Mouse (Mus musculus): ENCODE data around the gene Spem1.

The Spem1 gene

DNA sequence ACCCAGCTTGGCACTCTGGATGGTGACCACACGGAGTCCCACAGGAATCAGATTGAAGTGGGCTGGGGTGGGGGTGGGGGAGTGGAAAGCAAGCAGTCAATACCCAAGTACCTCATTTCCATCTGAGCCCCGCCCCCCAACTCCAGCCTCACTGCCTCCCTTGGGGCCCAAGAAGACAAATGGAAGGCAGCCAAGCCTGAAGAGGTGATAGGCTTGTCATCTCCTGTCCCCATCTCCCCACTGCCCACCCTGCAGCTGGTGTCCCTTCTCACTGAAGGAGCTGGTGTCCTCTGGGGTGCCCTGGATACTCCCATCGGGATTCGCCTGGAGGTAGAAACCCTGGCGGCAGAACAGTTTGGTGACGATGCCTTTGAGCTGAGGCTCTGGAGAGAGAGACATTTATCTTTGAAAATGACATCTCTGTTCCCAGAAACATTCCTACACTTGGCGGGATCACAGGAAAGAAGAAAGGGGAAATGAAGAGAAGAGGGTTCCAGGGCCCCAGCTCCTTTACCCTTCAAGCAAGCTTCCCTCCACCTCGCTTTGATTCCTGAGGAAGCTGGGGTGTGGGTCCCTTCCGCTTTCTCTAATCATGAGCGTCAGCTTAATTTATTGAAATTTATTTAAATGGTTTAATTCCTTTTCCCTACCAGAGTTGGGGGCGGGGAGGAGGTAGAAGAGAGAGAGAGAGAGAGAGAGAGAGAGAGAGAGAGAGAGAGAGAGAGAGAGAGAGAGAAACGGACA is 22.4 kb downstream of the Spem1 start:
- DNase-seq, result no peak

GRCm38 (mm10) chr11:69797924-69798323 is 24.1 kb downstream of the Spem1 start:
- no peak for DNase-seq

GRCm38 (mm10) chr11:69795983-69796435 is 26.0 kb downstream of the Spem1 start:
- no peak for DNase-seq

DNA sequence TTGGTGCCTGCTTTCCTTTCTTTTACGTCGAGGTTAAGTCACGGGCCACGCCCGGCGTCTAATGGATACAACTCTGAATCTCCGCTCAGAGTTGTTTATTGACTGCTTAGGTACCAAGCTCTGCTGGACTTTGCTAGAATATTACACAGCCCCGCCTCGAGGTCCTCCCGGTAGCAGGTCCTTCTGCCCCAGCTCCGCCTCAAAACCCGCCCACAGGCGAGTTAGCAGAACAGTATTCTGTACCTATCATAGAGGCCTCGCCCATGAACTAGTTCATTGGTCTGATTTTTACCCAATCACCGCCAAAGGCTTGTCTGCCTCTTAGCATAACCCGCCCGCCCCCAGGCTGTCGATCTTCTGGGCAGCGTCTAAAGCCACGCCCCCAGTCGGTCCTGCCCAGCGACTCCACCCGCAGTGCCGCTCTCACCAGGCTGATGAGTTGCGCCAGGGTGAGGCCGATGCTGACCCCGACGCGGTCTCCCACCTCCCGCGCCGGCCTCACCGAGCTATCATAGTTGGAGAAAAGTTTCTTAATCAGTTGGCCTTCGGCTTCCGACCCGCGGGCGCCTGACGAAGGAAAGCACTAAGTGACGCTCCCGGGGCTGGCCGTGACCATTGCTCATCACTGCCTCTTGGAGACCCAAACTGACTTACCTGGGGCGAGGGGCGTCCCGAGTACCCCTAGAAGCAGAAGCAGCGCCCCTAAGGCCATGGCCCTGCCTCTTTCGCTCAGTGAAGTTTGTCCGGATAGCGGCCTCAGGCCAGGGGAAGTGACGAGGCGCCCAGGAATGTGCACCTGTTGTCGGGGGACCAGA is 26.6 kb downstream of the Spem1 start, which contains the start of gene Chrnb1:
Gene Chrnb1 (minus strand): TSS at position 776 of the 815 bp plus-strand sequence.
- DNase-seq, result peak; percentile 80

DNA sequence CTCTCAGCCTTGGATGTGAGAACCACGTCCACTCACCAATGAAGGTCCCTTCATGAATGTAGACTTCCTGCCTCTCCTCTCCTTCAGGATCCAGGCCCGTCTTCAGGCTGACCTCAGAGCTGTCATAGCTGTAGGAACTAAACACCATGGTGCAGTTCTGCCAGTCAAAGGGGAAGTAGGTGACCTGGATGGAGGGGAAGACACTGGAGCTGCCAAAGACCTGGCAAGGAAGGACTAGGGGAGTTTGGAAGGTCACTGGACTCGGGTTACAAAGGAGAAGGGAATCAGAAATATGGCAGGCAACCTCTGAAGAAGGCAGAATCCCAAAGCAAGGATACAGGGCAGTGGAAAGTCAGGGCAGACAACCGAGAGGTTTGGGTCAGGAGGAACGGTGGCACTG is 28.6 kb downstream of the Spem1 start:
- DNase-seq, result no peak

DNA sequence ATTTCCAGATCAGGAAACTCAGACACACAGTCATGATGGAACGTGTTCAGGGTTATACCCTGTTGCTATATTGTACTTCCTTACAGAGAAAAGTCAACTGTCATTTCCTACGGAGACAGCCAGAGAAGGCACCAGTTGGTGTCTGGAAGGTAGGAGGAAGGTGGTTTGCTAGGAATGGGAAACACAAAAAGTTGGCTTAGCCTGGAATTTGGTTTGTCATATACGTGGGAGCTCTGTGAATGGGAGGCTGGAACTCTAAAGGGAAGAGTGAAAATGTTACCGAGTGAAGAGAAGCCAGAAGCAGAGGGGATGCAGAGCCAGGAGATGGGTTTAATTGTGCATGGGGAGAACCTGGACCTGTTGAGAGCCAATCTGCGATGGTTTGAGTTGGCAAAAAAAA is 30.6 kb downstream of the Spem1 start:
- no peak for DNase-seq

GRCm38 (mm10) chr11:69789431-69789830 is 32.5 kb downstream of the Spem1 start:
- no peak for DNase-seq

DNA sequence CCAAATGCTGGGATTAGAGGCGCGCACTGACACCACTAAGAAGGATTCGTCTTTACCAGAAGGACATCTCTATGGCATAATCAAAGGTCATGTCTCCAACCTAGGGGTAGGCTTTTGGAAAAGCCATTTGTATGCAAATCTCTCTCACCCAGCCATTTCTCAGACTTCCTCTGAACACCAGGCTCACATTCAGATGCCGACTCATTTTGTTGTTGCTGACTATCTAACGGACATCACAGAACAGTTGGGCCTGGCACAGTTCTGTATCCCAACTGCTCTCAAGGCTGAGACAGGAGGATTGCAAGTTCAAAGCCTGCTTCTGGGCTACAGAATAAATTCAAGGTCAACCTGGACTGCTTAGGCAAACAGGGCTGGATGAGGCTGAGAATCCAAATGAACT is 34.7 kb downstream of the Spem1 start:
- no peak for DNase-seq

DNA sequence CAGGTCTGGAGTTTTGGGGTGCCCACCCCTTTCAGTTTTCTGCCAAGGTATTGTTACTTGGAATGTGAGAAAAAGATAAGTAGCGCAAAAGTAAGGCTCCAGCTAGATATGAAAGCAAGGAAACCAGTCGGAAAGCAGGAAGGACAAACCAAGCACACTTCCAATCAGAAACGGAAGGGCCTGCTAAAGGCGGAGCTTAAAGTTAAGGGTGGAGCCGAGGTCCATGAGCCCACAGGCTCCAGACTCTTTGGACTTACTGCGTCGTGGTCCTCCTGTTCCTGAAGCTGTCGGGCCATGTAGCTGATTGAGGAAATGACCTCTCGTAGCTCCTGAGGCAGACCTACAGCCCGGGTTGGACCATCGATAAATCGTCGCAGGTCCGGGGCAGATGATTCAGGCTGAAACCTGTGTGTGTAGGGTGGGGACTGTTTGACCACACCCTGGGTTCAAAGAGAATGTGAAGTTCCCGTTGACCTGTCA is 37.1 kb downstream of the Spem1 start:
- DNase-seq, result no peak

DNA sequence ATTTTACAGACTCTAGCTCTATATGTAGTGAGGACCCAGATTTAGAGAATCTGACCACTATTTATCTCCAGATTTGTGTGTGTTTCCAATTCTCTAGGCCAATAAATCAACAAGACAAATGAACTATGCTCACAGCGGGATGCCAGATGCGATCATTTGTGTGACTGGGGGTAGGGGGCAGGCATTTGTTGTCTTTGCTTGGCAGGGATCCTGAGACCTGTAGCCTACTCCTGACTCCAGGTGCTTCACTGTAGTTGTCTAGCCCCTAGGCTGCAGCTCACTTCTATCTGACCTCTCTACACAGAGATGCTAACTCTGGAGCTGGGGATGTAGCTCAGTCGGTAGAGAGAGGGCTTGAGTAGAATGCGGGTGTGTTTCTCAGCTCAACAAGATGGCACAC is 40.2 kb downstream of the Spem1 start:
- no peak for DNase-seq

DNA sequence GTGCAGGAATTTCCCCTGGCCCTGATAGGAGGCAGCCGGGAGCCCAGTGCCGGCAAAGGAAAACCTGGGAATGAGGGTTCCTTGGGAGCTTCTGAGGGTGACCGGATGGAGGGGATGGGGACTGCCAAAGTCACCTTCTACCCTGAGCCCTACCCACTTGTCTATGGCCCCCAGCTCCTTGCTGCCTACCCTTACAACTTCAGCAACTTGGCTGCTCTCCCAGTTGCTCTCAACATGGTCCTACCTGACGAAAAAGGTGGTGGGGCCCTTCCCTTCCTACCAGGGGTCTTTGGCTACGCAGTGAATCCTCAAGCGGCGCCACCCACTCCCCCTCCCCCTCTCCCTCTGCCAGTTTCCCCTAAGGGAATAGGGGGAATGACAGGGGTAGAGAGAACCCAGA is 43.0 kb downstream of the Spem1 start:
- DNase-seq, result no peak

- no peak for DNase-seq
Measured at GRCm38 (mm10) chr11:69778258-69778982, 43.6 kb downstream of the Spem1 start.

DNA sequence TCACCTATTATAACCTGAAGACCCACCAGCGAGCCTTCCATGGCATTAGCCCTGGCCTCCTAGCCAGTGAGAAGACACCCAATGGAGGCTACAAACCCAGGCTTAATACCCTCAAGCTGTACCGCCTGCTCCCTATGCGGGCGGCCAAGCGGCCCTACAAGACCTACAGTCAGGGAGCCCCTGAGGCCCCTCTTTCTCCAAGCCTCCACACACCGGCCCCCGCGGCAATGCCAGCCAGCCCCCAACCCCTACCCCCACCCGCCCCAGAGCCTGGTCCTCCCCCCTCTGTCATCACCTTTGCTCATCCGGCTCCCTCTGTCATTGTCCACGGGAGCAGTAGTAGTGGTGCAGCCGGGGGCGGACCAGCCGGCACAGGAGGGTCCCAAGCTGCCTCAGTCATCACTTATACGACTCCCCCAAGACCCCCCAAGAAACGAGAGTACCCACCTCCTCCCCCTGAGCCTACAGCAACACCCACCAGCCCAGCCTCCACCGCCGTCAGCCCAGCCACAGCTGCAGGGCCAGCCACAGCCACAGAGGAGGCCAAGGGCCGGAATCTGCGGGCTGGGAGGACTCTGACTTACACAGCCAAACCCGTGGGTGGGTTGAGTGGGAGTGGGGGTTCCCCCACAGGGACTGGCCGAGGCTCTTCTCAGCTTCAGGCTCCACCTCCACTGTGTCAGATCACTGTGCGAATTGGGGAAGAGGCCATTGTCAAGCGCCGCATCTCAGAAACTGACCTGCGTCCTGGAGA is 44.3 kb downstream of the Spem1 start:
- no peak for DNase-seq

DNA sequence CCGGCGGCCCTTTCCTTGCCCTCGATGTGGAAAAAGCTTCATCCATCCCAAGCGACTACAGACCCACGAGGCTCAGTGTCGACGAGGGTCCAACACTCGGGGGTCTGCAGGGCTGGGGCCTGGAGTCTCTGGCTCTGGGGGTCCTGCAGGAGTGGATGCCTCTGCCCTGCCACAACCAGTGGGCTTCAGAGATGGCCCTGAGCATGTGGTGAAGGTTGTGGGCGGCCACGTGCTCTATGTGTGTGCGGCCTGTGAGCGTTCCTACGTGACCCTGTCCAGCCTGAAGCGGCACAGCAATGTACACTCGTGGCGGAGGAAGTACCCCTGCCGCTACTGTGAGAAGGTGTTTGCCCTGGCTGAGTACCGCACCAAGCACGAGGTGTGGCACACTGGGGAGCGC is 45.5 kb downstream of the Spem1 start:
- DNase-seq, result no peak

DNA sequence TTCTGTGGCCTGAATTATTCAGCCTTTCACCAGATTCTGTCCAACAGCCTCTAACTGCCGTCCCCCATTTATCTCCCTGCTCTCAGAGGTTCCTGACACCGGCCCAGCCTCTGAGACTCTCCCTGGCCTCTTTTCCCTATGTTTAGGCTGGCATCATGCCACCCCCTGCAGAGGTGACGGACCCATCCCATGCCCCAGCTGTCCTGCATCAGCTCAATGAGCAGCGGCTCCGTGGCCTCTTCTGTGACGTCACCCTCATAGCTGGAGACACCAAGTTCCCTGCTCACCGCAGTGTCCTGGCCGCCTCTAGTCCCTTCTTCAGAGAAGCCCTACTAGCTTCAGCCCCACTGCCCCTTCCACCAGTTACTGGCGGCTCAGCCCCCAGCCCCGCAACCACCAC is 46.3 kb downstream of the Spem1 start:
- no peak for DNase-seq

DNA sequence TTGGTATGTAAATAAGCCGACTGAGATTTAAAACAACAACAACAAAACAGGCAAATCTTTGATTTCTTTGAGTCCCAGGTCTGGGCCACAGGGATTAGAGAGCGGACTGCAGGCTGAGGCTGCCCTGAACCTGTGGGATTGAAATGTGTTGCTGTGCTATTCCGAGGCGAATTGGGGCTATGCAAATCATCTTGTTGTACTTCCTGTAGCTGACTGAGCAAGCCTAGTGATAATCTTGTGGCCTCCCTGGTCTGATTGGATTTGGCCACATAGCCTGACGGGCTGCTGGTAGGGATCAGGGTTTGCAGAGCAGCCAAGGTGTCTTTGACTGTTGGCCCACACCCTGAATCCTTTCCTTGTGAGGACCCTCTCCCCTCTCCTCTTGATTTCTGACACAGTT is 47.0 kb downstream of the Spem1 start:
- DNase-seq, result no peak
